Mouse (Mus musculus): ENCODE measurements around the gene Lcp1. TPM values are rescaled to one million over a fixed set of nuclear protein-coding genes. Genes with fewer than 3 reads are reported as not detected.

Lcp1 gene
- polyA plus RNA-seq, 1 experiment = 0.03 TPM

- no peak for TF ChIP-seq GATA1 (IDR thresholded peaks at IDR 0.05; ENCODE audit: low read length)
These were observed 55.1 kb downstream of the Lcp1 start for GRCm38 (mm10) chr14:75185796-75186594.

- no peak for TF ChIP-seq GATA1 (IDR thresholded peaks at IDR 0.05; ENCODE audit: low read length)
These were observed 56.0 kb downstream of the Lcp1 start for GRCm38 (mm10) chr14:75186858-75187415.

- TF ChIP-seq GATA1 (IDR thresholded peaks at IDR 0.05; ENCODE audit: low read length) = no peak
These were observed 57.6 kb downstream of the Lcp1 start for GRCm38 (mm10) chr14:75188521-75188920.

GRCm38 (mm10) chr14:75189031-75189430 is 58.1 kb downstream of the Lcp1 start:
- TF ChIP-seq GATA1 (IDR thresholded peaks at IDR 0.05; ENCODE audit: low read length) = no peak

DNA sequence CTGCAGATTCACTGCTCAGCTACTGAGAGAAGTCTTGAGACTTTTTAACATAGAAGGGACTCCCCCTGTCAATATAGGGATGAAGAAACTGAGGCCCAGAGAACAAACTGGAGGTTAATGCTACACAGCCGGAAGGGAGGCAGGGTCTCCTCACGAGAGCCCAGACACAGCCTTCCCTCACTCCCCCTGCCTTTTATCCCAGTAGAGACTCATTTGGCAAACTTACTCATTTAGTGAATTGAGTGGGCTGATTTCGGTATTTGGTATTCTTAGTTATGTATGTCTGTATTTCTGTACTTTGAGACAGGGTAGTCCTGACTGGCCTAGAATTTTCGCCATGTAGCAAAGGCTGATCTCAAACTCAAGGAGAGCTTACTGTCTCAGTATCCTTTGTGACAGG is 59.8 kb downstream of the Lcp1 start:
- TF ChIP-seq GATA1 (IDR thresholded peaks at IDR 0.05; ENCODE audit: low read length) = no peak

DNA sequence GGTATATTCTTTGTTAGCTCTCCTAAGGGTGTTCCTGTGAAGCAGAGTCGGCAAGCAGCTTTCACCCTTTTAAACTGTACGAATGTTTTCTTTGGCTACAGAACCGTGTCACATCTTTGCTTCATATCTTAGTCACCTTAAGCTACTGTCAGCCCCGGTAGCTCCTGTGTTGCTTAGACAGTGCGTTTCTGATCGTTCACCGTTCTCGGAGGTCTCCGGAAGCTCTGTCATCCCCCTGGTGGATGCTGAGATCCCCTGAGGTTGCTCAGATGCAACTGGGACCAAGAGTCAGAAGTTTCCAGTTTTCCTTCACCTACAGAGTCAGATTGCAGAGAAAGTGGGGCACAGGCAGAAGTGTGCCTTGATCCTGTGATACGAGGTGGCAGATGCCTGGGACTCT is 61.5 kb downstream of the Lcp1 start:
- TF ChIP-seq GATA1 (IDR thresholded peaks at IDR 0.05; ENCODE audit: low read length) = no peak

GRCm38 (mm10) chr14:75192858-75193257 is 62.0 kb downstream of the Lcp1 start:
- no peak for TF ChIP-seq GATA1 (IDR thresholded peaks at IDR 0.05; ENCODE audit: low read length)

GRCm38 (mm10) chr14:75195530-75195929 is 64.6 kb downstream of the Lcp1 start:
- TF ChIP-seq GATA1 (IDR thresholded peaks at IDR 0.05; ENCODE audit: low read length) = no peak

DNA sequence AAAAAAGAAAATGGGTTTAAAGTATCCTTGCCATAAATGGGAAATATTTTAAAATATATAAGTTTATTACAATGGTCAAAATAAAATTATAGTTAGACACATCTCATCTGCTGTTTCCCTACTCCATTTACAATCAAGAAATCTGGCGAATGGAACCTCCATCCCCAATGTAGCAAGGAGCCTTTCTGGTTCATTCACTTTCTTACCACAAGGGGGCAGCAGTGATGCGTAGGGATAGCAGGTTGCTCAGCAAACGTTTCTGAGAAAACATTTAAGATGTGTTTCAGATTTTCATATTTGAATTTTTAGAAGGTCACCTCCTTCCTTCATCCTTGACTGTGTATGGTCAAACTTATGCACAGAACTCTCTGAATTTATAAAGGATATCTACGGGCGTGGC is 66.1 kb downstream of the Lcp1 start:
- no peak for TF ChIP-seq GATA1 (IDR thresholded peaks at IDR 0.05; ENCODE audit: low read length)

DNA sequence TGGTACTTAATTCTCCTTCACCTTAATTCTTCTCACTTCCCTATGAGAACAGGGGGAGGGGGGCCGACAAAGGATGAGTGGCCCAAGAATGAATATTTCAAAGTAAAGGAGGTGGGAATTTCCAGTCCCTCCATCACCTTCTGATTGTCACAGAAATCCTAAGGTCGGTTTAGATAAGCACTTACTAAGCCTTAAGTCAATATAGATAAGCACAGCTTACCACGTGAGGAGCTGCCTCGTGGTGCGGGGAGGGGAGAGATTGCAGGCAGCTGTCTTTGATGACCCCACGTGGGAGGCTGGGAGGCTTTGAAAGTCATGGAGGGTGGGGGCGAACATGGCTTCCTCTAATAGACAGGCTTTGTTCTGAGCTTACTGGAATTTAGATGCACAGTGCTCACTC is 66.8 kb downstream of the Lcp1 start:
- no peak for TF ChIP-seq GATA1 (IDR thresholded peaks at IDR 0.05; ENCODE audit: low read length)

- no peak for TF ChIP-seq GATA1 (IDR thresholded peaks at IDR 0.05; ENCODE audit: low read length)
These were observed 74.6 kb downstream of the Lcp1 start for GRCm38 (mm10) chr14:75205363-75206051.

DNA sequence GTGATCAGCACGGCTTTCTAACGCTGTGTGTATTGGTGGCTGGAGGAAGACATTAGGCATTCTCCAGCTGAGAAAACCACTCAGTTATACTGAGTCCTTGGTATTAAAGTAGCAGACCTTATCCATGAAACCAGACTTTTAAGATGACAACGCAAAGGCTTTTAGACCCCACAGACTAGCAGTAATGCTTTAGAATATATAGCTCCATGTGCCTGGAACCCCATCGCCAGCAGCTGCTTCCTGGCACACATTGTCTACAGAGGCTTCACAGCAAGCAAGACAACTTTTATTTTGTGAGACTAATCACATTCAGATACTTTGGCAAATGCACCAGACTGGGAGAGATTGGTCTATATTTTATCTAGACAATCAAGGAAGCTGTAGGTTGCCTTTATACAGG is 75.4 kb downstream of the Lcp1 start:
- TF ChIP-seq GATA1 (IDR thresholded peaks at IDR 0.05; ENCODE audit: low read length) = no peak

DNA sequence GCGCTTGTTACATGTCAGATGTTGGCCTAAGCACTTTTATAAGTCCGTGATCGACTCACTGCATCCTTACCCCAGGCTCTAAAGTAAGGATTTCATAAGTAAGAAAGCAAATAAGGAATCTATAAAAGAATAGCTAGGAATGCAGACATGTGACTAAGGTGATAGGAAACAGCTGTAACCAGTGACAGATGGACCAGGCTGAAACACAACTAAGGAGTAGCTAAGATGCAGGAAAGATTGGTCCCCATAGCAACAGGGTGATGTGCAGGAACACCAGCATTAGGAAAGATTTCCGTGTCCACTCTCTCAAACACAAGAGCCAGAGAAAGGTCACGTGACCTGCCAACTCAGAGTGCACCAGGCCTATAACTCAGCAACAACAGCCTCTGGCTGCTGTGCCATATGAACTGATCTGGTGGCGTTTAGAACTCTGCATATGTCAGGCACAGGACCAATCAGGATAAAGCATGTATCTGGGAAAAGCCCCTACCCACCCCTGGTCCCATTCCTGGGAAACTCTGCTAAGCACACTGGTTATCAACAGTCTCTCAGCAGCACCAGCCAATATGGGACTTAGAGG is 77.8 kb downstream of the Lcp1 start:
- no peak for TF ChIP-seq GATA1 (IDR thresholded peaks at IDR 0.05; ENCODE audit: low read length)

DNA sequence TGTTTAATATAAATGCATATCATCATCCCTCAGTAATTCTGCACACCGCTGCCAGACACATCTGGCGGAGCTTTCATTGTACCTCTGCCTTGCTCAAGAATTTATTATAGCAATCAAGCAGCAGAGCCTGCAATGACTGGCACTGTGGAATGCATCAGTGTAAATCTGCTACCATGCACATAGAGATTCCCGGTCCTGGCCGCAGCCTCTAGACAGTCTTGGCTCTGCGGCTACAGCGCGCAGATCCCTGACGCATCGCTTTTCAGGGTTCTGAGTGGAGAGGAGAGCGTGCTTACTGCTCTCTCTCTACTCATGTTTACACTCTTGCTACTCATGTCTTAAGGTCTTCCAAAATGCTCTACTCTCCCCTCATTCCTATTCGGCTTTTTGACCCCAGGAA is 82.9 kb downstream of the Lcp1 start:
- no peak for TF ChIP-seq GATA1 (IDR thresholded peaks at IDR 0.05; ENCODE audit: low read length)

- TF ChIP-seq GATA1 (IDR thresholded peaks at IDR 0.05; ENCODE audit: low read length) = no peak
These were observed 87.9 kb downstream of the Lcp1 start for GRCm38 (mm10) chr14:75218843-75219242.

GRCm38 (mm10) chr14:75219250-75219913 is 88.5 kb downstream of the Lcp1 start:
- TF ChIP-seq GATA1 (IDR thresholded peaks at IDR 0.05; ENCODE audit: low read length) = no peak
